Mouse (Mus musculus) E14TG2a.4 (cell line): Measurements from ENCODE around the gene Zdhhc11.

Experiments
- H3K27me3 ChIP-seq: 2 replicates; pipeline ENCODE4 v1.6.1; 2014; ENCODE audit warnings: low read length, control low read depth; ENCODE audit not compliant: insufficient read depth
- H3K36me3 ChIP-seq: 2 replicates; pipeline ENCODE4 v1.6.1; 2014; ENCODE audit warnings: low read length, control low read depth; ENCODE audit not compliant: insufficient read depth
- H3K4me1 ChIP-seq: replicated peaks from 2 replicates; pipeline ENCODE4 v1.6.1; 2014; ENCODE audit warnings: low read depth, low read length, control low read depth
- H3K4me3 ChIP-seq: replicated peaks from 2 replicates; pipeline ENCODE4 v1.5.1; 2014; ENCODE audit warnings: mild to moderate bottlenecking, low read length
- H3K9me3 ChIP-seq: 2 replicates; pipeline ENCODE4 v1.6.1; 2014; ENCODE audit warnings: low read length, control low read depth
- CTCF ChIP-seq: conservative IDR thresholded peaks from 2 replicates; pipeline ENCODE4 v1.5.1; 2014; ENCODE audit warnings: low read length
- NANOG ChIP-seq: IDR thresholded peaks from 2 replicates; pipeline ENCODE4 v1.6.1; 2014; ENCODE audit warnings: borderline replicate concordance, low read length, mixed read lengths
- POU5F1 ChIP-seq: IDR thresholded peaks from 2 replicates; pipeline ENCODE4 v1.6.1; 2014; ENCODE audit warnings: low read length, borderline replicate concordance

The Zdhhc11 gene

DNA sequence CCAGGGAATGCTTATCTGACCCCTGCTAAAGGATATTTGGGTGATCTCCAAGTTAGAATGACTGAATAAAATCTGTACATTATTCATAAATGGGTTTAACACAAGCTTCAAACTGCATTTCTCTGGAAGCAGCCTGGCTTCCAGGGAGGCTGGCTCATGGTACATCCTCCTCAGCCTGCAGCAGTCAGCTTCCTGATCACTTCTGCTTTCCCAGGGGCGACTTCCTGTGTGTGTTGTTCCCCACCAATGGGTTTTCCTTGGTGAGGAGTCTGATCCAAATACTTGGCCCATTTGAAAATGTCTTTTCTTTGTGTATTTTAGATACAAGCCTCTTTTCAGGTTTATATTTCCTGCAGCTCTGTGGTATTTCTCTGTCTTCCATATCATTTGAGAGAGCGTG, 65.4 kb downstream of the Zdhhc11 start:
- peaks cover 10% of the 10 kb centered on the region for H3K4me1 ChIP-seq
- TF ChIP-seq CTCF (no peak), NANOG (no peak), POU5F1 (no peak)
- no peak overlapping the region for H3K4me3 ChIP-seq
- no peaks in the 10 kb centered on the region for H3K27me3 ChIP-seq
- peaks cover 20% of the 10 kb centered on the region for H3K36me3 ChIP-seq
- H3K9me3 ChIP-seq, result no peaks in the 10 kb centered on the region

DNA sequence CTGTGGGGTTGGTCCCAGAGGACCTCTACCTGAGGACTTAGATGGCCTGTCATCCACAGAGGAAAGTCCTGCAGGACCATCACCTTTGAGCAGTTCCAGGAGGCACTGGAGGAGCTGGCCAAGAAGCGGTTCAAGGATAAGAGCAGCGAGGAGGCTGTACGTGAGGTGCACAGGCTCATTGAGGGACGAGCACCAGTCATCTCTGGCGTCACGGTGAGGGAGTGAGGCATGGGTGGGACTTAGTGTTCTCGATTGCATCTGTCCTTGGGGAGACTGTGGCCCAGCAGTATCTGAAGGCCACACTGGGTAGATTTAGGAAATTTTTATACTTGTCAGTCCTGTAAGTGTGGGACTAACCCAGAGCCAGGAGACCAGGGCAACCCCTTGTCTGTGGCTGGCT, 67.0 kb downstream of the Zdhhc11 start:
- no peak overlapping the region for H3K4me3 ChIP-seq
- no peaks in the 10 kb centered on the region for H3K27me3 ChIP-seq
- peaks cover 20% of the 10 kb centered on the region for H3K36me3 ChIP-seq
- H3K9me3 ChIP-seq, result no peaks in the 10 kb centered on the region
- no peak for TF ChIP-seq POU5F1
- TF ChIP-seq NANOG, result no peak
- TF ChIP-seq CTCF, result no peak
- H3K4me1 ChIP-seq, result peaks cover 3% of the 10 kb centered on the region

DNA sequence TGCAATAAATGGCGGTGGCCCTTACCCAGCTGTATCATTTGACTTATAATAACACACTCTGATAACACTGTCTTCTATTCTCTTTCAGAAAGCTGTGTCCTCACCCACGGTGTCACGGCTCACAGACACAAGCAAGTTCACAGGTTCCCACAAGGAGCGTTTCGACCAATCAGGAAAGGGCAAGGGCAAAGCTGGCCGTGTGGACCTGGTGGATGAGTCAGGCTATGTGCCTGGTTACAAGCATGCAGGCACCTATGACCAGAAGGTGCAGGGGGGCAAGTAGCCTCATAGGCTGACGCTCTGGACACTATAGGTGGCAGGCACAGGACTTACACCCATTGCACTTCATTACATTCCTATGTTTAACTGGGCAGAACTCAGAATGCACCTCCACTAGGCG, 67.5 kb downstream of the Zdhhc11 start:
- peaks cover 20% of the 10 kb centered on the region for H3K36me3 ChIP-seq
- no peak for TF ChIP-seq CTCF
- no peak for TF ChIP-seq POU5F1
- TF ChIP-seq NANOG, result no peak
- no peak overlapping the region for H3K4me3 ChIP-seq
- H3K4me1 ChIP-seq, result no peaks in the 10 kb centered on the region
- H3K9me3 ChIP-seq, result no peaks in the 10 kb centered on the region
- no peaks in the 10 kb centered on the region for H3K27me3 ChIP-seq

DNA sequence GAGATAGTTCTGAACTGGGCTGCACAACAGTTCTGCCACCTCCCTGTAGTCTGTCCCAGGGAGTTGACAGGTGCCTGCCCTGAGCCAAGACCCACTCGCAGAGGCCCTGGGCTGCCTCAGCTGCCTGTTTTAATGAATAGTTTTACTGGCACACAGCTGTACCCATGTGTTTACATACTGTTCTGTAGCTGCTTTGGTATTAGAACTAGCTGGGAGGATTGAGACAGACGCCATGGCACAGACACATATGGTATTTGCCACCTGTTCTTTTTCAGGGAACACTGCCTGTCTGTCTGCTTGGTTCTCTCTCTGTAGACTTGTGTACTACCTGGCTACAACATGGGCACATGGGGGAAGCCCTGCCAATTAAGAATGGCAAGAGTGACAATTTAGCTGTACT, 71.1 kb downstream of the Zdhhc11 start:
- Histone ChIP-seq H3K9me3 (no peaks in the 10 kb centered on the region), H3K27me3 (no peaks in the 10 kb centered on the region), H3K4me3 (no peak overlapping the region), H3K36me3 (peaks cover 50% of the 10 kb centered on the region), H3K4me1 (no peaks in the 10 kb centered on the region)
- TF ChIP-seq NANOG (no peak), CTCF (no peak), POU5F1 (no peak)

DNA sequence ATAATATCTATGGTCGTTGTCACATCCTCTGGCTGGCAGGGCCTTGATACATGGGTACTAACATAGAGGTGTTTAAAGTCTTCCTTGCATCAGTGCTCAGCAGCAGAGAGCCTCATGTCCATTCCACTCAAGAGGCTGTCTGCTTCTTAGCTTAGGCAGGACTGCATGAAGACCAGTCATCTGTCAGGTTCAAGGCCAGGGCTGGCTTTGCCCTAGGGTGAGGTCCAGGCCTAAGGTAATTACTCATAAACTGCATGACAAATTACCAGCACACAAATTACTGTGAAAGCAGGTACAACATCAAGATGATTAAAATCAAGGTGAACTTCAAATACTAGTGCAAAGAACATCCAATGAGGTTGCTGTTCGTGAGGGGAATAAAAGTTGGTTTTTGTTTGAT, 72.1 kb downstream of the Zdhhc11 start:
- H3K4me3 ChIP-seq, result no peak overlapping the region
- no peaks in the 10 kb centered on the region for H3K4me1 ChIP-seq
- TF ChIP-seq CTCF (no peak), POU5F1 (no peak), NANOG (no peak)
- peaks cover 60% of the 10 kb centered on the region for H3K36me3 ChIP-seq
- no peaks in the 10 kb centered on the region for H3K9me3 ChIP-seq
- no peaks in the 10 kb centered on the region for H3K27me3 ChIP-seq

DNA sequence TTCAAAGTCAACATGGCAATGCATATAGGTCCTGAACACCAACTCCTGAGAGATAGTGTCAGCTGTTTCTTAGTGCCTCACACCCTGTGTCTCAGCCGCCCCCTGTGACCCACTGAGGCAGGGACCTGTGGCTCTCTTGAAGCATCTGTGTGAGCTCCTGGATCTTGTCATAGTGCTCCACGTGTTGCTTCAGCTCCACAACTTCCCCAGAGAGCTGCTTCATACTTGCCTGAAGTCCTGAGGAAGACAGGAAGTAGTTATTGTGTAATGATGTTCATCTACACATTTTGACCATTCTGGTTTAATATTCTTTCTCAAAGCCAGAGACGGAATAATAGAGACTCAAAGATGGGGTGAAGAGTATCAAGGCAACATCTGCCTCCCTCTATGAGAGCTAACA, 76.3 kb downstream of the Zdhhc11 start:
- Histone ChIP-seq H3K4me3 (no peak overlapping the region), H3K9me3 (no peaks in the 10 kb centered on the region), H3K36me3 (peaks cover 68% of the 10 kb centered on the region), H3K4me1 (no peaks in the 10 kb centered on the region), H3K27me3 (no peaks in the 10 kb centered on the region)
- TF ChIP-seq NANOG, result no peak
- TF ChIP-seq CTCF, result no peak
- TF ChIP-seq POU5F1, result no peak
